Mouse (Mus musculus): ENCODE measurements at regions not wholly inside any gene's neighbourhood (a gene's known extent, or its start where the extent isn't known, plus 50 kb on each side); places are given as distances from the start of the nearest gene placed in this dataset.

GRCm38 (mm10) chr13:25858207-25858606, 587.9 kb upstream of the Nrsn1 start:
- DNase-seq, result no peak

- no peak for DNase-seq
Measured at GRCm38 (mm10) chr13:25857569-25857968, 587.3 kb upstream of the Nrsn1 start.

DNA sequence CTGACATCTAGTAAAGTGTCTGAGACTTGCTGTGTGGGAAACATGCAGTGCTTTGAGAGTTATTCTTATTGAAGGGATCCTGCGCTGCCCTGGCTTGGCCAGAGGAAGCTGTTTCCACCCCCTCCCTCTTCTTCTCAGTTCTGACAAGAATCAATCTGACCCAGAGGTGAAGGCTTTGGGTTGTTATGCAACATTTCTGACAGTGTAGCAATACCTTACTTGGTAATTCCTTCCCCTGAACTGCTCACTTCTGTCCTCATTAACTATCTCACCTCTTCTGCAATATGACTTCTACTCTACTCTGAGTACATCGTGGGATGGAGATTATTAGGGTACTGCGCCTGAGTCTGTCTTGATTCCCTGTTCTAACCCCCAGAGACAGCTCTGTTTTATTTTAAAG, 586.8 kb upstream of the Nrsn1 start:
- no peak for DNase-seq

- DNase-seq, result no peak
Measured at GRCm38 (mm10) chr13:25856549-25856948, 586.2 kb upstream of the Nrsn1 start.

- no peak for DNase-seq
Measured at GRCm38 (mm10) chr13:25848156-25848555, 577.9 kb upstream of the Nrsn1 start.

- no peak for DNase-seq
Measured at GRCm38 (mm10) chr13:25838237-25838636, 567.9 kb upstream of the Nrsn1 start.

- DNase-seq, result no peak
Measured at GRCm38 (mm10) chr13:25829146-25829924, 559.0 kb upstream of the Nrsn1 start.

- DNase-seq, result no peak
Measured at GRCm38 (mm10) chr13:25808564-25809253, 538.4 kb upstream of the Nrsn1 start.

- DNase-seq, result no peak
Measured at GRCm38 (mm10) chr13:25793216-25793803, 523.0 kb upstream of the Nrsn1 start.

- DNase-seq, result peak; percentile 91
Measured at GRCm38 (mm10) chr13:25781161-25781560, 510.9 kb upstream of the Nrsn1 start.

- DNase-seq, result peak; percentile 88
Measured at GRCm38 (mm10) chr13:25777706-25778105, 507.4 kb upstream of the Nrsn1 start.

DNA sequence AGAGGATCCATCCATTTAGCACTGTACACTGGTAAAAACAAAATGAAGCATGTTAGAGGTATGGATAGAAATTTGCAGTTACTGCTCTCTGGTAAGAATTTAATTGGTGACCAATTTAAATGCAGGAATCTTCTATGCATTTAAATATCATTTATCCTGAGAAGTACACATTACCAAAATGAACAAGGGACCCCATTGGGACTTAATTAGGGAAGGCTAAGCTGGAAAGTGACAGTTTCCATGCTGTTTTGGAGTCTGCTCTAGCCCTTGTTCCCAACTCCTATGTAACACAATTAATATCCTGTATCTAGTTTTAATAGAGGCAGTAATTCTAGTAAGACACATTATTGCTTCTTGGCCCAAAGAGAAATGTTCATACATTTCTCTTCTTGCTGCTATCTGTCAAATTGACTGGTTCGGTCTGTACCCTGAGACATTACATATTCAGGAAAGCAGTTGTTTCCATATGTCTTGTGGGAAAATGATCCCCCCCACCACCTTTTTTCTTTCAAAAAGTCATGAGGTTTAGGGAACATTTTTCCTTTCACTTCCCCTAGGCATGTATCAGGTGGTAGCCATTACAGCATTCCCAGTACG, 504.4 kb upstream of the Nrsn1 start:
- DNase-seq, result no peak

DNA sequence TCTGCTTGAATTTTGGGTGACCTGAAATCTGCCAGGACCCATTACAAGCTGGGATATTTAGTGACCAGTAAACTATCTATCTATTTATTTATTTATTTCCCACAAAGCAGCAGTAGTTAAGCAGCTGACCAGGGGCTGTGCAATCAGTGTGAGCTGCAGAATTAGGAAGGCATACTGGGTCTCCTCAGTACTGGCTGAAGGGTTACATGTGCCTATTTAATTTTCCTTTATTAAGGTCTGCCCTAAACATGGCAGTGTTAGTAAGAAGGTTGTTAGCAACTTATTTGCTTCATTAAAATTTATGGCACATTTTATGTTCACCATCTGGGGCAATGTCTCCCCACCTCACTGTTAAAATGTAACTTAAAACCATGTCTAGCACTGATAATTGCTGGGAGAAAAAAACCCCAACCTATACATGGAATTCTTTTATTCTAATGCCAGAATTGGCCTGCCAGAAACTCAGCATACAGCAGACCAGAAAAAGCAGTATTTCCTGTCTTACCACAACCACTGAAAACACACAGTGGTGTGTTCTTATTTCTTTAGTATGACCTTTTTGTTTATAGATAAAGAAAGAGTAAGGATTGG, 484.3 kb upstream of the Nrsn1 start:
- DNase-seq, result no peak

- DNase-seq, result no peak
Measured at GRCm38 (mm10) chr13:25751409-25751777, 481.1 kb upstream of the Nrsn1 start.

GRCm38 (mm10) chr13:25750460-25751408, 480.4 kb upstream of the Nrsn1 start:
- DNase-seq, result no peak

GRCm38 (mm10) chr13:25738601-25739000, 468.3 kb upstream of the Nrsn1 start:
- DNase-seq, result peak; percentile 58

- DNase-seq, result no peak
Measured at GRCm38 (mm10) chr13:25729327-25729892, 459.1 kb upstream of the Nrsn1 start.

GRCm38 (mm10) chr13:25727504-25728095, 457.3 kb upstream of the Nrsn1 start:
- peak; percentile 6 for DNase-seq

GRCm38 (mm10) chr13:25722595-25723525, 452.6 kb upstream of the Nrsn1 start:
- DNase-seq, result peak; percentile 13

DNA sequence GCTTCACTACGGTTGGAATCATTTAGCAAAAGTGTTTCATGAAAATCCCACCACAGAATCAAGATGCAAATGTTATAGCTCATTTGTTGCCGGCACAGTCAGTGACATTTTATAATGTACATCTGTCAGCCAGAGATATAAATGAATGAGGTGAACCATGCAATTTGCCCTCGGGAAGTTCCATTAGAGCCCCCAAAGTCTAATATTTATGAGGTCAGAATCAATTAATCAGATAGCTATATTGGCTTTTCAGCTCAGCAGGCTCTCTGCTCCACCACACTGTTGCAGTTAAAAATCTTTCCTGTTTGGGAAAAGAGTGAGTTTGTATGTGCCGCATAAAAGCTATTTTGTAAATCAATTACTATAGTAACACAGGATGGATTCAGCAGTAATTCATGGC, 430.7 kb upstream of the Nrsn1 start:
- DNase-seq, result no peak

Data from heart, adult 11 months (tissue).